Mouse (Mus musculus) cerebellum, adult 2 months (tissue): ENCODE measurements around the gene Kdm4b.

Experiments used
- CTCF ChIP-seq: fragments of 200-500 bp; IDR thresholded peaks from 2 replicates; pipeline ENCODE4 v1.5.1; 2011; ENCODE audit warnings: low read depth, mild to moderate bottlenecking, control low read depth, low read length, moderate library complexity, borderline replicate concordance; ENCODE audit not compliant: insufficient read depth
- POLR2A ChIP-seq: fragments of 200-500 bp; IDR thresholded peaks from 2 replicates; pipeline ENCODE4 v1.6.1; 2011; ENCODE audit warnings: low read length, control low read depth, borderline replicate concordance; ENCODE audit not compliant: insufficient read depth

GRCm38 (mm10) chr17:56382997-56383396, 57.1 kb downstream of the Kdm4b start:
- TF ChIP-seq POLR2A, result no peak
- TF ChIP-seq CTCF, result no peak
